Mouse (Mus musculus) adrenal gland, postnatal 10 days (tissue): ENCODE data around the gene Rpl29. TPM values are rescaled to one million over a fixed set of nuclear protein-coding genes. Genes with fewer than 3 reads are reported as not detected.

Experiments
- DNase-seq: peaks from one replicate; pipeline ENCODE4 v3.0.0; 2021; ENCODE audit warnings: mixed read lengths
- total RNA-seq, 2 experiments: library from RNA; stranded (reverse); gene quantifications; 2 replicates each; pipeline ENCODE4 v1.2.3; 2021

The Rpl29 gene
- total RNA-seq, 2 experiments from 2014 or later, result 485 to 490 TPM

DNA sequence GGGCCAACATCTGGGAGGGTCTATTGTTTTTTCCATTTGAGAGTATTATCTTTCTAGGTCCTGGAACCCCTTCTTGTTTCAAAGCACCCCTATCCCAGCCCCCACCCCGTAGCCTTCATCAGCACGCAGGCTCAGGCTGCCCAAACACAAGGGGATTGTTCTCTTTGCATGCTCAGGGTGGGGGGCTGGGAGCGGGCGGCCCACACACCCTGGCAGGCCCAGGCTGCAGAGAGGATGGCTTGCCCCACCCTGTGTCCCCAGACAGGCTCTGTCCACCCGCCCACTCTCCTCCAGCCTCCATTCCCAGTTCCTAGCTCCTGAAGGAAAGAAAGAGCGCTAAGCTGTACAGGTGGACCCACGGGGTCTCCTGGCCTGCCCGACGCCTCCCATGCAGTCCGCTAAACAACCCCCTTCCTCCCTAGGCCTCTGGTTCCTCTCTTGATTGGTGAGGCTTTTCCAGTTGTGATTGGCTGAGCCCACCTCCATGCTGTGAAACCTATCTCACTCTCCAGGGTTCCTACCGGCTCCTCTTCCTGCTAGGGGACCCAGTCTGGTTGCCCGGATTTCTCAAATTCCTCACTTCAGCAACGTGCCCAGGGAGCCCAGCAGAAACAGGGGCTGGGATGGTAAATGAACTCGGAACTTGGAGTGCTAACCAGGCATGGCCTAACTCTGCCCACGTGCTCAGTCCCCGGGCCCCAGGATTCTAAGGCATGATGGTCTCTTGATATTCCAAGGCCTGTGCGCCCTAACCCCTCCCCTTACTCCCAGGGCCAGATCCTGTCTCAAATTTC is 25.8 kb downstream of the Rpl29 start:
- no peak for DNase-seq

DNA sequence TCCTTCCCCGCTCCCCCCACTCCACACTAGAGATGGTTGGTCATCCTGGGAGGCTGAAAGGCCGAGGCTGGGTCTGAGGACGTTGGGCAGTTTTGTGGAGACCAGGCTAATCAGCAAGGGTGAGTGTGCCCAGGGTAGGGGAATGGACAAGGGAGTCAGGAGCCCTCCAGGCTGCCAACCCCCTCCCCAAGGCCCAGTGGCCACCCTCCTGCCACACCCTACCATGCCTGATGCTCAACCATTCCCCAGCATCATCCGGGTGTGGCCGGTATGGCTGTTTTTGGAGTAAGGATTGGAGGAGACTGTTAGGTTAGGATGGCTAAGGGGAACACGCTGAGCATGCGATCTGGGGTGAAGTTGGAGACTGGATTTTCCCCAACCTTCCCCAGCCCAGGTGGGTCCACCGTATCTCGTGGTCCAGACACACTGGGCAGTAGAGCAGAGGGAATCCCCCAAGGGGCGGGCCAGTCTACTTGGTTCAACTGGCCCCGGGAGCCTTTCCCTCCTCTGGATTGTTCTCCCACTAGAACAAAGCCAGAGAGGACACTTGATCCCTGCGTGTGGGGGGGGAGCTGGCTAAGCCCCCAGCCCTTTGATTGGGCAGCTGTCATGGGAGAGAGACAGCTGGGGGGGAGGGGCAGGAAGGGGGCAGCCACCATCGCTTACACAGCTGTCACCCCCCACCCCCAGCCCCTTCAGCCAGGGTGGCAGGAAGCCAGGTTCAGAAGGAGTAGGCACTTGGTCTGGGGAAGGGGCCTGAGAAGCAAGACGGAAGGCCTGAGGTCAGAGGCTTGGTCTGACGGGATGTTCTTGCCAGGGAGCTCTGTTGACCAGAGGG is 27.3 kb downstream of the Rpl29 start:
- DNase-seq, result no peak

DNA sequence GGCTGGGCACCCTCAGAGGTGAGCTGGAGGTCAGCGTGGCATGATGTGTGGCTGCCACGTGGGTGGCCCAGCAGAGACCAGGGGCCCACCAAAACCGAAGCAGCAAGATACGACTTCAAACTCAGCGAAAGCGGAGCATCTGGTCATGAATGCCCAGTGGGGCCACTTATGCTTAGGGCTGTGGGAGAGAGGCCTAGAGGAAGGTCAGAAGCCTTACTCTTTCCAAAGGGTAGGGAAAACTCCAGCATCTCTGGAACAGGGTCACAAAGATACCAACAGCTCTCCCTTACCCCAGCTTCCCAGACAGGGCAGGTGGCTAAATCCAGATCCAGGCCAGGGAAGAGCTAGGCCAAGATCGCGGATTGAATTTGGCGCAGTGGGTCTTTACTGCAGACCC is 27.9 kb downstream of the Rpl29 start:
- no peak for DNase-seq

DNA sequence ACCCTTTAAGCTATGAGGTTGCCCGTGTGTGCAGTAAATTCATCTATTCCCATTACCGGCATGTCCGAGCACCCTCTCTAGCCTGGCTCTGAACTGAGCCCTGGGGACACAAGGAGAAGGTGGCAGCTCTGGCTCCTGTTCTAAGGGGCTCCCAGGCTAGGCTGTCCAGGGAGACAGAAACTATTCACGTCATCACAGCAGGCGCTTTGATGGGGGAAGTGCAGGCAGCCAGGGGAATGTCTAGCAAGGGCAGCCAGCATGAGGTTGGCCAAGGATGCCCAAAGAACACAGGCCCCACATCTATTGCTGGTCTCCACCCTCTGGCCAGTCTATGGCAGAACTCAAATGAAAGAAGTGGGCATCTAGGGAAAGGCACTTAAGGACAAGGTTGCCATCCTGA is 28.7 kb downstream of the Rpl29 start:
- no peak for DNase-seq

DNA sequence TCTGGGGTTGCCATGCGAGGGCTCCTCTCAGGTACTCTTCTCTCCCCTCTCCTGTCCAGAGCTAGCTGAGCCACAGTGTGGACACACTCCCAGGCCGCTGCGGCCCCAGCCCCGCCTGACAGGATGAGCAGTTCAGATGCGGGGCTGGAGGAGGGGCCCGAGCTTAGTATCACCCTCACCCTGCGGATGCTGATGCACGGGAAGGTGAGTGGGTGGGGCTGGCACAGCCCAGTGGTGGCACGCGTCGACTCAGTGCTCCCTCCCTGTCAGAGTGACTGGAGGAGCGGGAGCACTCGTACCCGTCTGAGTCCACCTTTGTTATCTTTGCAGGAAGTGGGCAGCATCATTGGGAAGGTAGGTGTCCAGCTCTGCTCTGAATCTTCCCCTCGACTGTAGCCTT is 30.7 kb downstream of the Rpl29 start:
- no peak for DNase-seq

DNA sequence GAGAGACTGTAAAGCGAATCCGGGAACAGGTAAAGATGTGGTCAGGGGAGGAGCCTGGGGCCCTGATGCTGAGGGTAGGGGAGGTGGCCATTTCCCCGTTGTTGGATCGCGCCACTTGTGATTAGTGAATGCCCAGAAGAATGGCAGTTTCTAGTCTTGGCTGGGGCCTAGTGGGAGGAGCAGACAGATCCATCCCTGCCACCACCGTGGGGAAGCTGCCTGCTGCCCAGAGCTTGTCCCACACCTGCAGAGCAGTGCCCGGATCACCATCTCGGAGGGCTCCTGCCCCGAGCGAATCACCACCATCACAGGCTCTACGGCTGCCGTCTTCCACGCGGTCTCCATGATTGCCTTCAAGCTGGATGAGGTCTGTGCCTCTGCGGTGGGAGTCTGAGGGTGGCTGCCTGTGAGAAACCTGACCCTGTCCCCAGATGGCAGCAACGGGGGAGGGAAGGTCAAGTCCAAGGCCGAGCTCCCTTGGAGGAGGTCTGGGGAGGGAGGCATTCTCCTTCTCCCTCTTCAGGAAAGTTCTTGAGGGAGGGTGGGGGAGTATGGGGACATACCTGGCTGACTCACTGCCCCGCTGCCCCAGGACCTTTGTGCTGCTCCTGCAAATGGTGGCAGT is 31.3 kb downstream of the Rpl29 start:
- no peak for DNase-seq

DNA sequence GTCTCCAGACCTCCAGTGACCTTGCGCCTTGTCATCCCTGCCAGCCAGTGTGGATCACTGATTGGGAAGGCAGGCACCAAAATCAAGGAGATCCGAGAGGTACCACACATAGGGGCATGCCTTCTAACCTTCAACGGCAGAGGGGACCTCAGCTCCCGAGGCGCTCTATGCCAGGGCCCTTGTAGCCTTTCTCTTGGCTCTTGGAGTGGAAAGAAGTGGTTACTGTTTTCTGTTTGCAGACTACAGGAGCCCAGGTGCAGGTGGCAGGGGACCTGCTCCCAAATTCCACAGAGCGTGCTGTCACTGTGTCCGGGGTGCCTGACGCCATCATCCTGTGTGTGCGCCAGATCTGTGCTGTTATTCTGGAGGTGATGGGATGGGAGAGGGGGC is 31.8 kb downstream of the Rpl29 start:
- no peak for DNase-seq

DNA sequence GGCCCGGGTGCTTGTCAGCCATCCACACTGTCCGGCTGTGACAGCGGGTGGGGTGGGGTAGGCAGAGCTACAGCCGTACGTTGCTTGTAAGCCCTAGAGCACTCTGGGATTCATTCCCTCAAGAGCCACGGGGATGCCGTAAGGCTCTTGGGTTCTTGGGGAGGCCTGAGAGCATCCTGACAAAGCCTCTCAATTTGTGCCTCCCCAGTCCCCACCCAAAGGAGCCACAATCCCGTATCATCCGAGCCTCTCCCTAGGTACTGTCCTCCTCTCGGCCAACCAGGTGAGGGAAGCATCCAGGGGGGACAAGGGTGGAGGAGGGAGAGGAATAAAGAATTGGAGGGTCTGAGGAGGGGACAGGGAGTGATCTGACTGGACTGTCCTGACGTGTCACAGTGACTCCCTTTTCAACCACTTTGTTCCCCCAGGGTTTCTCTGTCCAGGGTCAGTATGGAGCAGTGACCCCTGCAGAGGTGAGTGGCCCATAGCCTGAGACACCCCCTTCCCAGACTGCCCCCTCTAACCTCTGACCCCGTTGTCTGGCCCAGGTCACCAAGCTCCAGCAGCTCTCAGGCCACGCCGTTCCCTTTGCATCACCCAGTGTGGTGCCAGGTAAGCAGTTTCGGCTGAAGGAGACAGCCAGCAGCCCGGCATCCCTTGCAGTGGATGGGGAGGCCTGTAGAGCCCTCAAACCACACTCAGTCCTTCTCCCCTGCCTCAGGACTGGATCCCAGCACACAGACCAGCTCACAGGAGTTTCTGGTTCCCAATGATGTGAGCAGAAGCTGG is 32.6 kb downstream of the Rpl29 start:
- no peak for DNase-seq

DNA sequence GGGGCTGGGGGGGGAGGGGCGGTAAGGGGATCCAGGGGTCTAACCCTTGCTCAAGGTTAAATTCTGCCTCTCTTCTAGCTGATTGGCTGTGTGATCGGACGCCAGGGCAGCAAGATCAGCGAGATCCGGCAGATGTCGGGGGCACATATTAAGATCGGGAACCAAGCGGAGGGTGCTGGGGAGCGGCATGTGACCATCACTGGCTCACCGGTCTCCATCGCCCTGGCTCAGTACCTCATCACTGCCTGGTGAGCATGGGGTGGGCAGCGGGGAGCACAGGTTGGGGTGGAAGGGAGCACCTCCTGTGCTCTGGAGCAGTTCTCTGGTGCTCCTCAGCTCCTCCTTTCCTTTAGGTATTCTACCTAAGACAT is 33.2 kb downstream of the Rpl29 start:
- DNase-seq, result no peak

DNA sequence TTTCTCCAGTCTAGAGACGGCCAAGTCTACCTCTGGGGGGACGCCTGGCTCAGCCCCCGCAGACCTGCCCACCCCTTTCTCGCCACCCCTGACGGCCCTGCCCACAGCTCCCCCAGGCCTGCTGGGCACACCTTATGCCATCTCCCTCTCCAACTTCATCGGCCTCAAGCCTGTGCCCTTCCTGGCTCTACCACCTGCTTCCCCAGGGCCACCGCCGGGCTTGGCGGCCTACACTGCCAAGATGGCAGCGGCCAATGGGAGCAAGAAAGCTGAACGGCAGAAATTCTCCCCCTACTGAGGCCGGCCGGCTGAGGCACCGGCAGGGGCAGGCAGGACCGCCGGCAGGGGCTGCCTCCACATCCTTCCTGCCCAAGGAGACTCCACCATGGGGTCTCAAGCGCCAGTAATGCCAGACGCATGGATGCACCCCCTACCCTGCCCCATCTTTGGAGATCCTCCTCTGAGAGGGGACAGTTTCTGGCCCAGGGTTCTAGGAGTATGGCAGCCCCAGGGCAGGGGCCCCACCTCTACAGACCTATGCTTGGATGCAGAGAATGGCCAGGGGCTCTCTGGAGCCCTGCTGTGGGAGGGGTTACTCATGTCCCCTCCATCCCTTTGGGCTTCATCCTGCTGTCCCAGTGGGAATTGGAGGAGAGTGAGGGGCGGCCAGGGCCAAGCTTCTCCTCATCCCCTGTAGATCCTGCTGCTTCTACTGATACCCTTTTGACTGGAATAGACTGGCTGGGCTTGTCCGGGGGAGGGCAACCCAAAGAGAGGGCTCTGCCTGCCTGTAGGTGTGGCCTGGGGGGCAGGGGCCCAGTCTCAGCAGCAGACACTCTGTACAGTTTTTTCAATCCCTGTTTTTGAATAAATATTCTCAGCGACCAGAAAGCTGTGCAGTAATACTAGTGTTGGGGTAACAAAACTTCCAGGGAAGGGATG is 34.1 kb downstream of the Rpl29 start:
- no peak for DNase-seq

DNA sequence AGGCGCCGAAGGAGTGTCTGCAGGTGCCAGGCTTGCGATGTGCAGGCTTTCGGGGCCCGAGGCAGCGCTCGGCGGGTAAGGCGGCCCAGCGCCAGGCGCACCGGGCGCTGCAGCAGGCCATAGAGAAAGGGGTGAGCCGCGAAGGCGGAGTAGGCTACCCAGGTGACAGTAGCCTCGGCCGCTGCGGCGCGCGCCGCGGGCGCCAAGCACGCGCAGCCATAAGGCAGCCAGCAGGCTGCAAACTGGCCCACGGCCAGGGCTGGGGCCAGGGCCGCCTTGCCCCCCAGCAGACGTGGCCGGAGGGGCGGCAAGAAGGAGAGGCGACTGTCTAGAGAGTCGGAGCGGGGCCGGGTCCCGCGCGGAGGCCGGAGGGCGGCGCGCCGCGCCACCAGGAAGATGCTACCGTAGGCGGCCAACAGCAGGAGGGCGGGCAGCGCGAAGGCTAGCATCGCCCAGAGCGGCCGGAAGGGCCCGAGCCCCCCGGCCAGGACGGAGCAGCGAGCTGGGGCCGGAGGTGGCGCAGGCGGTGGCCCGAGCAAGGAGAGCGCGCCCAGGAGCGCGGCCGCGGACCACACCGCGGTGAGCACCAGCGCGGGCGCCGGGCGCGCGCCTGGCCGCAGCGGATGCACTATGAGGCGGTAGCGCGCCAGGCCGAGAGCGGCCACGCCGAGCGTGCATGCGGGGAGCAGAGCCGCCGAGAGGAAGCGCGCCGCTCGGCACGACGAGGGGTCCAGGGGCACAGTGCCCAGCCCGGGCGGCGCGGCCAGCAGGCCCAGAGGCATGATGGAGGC is 35.7 kb downstream of the Rpl29 start:
- peak; percentile 71 for DNase-seq

DNA sequence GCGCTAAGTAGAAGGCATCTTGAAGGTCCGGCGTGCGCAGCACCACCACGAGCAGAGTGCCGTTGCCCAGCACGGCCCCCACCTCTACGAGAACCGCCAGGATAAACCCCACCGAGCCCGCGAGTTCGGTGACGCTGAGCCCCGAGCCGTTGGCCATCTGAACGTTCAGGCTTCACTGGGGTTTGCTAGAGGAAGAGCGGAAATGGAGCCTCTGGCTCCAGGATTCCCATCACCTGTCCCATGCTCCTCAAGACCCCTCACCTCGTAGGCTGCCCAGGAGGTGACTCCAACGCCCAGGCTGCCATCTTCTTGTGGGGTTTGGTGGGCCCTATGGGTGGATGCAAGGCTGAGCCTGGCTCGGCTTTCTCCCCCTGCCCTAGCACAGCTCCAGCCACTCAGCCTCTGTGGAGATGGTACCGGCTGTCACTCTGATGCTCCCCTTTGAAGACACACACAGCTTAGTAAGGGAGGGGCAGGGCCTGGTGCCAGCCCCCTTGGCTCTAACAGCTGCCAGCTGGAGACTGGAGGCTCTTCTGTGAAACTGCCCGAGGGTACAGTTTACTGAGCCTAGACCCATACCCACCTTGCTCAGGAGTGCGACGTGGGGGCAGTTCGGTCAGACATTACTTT is 36.4 kb downstream of the Rpl29 start, which contains the start of gene Gpr62:
Gpr62 (minus strand) TSS at position 368 of the 630 bp plus-strand sequence.
- DNase-seq, result peak; percentile 43

DNA sequence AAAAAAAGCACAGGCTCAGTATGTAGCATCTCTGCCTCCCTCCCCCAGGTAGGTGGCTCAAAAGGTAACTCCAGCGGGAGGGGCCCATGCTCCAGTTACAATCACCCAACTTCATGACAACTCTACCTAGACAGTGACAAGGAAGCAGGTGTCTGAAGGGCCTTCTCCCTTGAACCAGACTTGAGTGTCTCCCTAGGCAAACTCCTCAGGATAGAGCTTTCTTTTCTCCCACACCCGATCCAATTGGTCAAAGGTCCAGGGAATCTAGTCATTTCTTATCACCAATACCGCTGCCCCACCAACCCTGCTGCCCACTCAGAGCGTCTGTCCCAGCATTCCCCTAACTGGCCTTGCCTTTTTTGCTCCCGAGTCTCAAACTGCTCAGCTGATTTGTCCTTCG is 37.5 kb downstream of the Rpl29 start:
- no peak for DNase-seq

DNA sequence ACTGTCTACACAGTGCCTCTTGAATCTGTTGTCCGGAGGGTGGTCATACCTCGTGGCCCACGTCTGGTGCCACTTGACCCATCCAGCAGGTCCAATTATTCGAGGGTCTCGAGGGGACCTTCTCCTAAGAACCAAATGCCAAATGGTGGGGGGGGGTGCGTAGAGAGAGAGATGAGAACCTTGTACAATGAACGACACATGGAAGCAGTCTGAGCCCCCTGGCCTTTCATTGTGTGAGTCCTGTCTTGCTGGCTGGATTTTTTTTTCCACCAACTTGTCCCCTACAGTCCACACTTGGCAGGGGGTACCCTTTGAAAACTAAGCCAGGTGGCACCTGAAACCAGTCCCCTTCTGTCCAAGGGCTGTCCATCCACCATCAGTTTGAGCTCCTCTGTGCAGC is 38.5 kb downstream of the Rpl29 start:
- no peak for DNase-seq

DNA sequence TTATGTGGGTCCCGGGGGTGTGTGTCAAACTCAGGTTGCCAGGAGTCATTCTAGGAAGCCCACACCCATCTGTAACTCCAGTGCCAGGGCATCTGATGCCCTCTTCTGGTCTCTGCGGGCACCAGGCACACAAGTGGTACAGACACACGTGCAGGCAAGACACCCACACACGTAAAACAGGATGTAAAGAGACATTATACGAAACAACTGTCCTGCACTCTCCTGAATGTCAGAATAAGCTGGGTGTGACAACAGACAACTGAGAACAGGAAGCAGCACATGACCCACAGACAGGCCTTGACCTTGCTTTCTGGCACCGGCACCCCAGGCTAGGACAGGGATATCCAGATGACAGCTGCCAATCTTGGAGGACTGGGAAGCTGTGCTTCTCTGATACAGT is 40.1 kb downstream of the Rpl29 start:
- DNase-seq, result no peak

DNA sequence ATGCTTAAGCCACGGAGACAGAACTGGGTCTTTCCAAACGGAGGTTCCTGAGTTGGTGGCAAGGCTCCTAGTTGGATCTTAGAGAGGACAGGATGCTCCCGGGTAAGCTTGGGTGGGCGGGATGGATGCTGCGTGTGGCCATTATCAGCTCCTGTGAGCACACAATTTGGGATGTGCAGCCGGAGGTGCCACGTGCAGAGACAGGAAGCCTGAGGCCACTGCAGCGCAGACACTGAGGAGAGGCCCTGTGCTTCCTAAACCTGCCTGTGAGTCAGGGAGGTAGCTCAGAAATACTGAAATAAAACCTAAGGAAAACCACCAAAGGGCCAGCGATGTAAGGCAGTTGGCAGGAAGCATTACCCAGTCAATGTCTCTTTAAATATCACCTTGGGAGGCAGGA is 40.5 kb downstream of the Rpl29 start:
- no peak for DNase-seq

DNA sequence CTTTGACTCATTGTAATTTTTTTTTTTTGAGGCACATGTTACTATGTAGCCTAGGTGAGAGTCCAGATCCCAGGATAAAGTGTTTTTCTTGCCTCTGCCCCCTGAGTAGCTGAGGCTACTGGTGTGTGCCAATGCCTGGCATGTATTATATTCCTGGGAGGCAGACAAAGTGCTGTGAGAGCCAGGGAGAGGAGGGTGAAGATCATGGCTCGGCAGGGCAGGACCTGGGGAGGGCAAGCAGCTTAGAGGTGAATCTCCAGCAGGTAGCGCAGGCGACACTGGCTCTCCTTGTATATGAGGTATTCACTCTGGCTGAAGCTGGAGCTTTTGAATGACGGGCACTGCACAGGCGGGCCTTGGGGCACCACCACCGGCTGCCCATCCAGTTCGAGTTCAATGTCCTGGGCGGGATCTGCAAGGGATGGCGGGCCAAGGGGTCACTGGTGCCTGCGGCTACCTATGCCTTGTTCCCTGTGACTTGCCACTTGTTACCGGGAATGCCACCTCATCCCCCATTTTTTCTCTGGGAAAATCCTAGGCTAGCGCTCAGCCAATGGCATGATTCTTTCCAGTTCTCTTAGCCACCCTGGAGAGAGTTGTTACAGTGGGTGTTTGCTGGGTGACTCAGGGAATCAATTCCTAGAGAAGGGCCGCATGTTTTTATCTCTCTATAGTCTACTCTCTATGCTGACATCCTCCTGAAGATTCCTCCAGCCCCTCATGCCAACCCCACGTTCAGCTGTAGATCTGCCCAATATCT is 41.9 kb downstream of the Rpl29 start:
- DNase-seq, result no peak

DNA sequence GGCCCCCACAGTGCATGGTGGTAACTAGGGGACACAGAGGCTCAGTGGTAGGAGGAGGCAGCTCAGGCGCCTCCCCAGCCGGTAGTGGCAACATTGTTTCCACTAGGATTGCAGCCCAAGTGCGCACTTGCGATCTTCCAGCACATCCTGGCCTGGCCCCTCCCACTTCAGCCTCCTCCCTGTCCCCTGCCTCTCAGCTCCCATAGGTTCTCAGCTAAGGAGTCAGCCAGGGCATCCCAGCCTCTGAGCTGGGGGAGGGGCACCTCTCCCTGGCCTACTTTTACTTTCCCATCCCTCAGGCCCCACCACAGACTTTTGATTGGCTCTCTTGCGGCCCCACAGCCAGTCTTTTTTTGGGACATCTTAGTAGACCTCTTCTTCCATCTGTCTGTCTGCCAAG is 42.6 kb downstream of the Rpl29 start:
- DNase-seq, result peak; percentile 63

DNA sequence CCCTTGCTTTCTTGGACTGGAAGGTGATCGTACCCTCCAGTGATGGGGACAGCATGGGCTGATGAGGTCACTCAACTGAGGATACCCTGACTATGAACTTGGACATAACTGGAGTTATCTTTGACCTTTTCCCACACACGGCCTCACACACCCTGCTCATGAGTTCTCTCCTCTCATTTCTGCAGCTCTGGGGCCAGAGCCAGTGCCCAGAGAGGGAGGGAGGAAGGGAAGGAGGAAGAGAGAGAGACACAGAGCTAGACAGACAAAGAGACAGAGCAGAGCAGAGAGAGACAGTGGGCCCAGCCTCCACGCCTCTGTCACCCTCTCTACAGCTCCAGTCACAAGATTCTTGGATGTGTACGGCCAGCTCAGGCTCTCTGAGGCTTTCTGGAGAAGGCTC is 43.1 kb downstream of the Rpl29 start:
- DNase-seq, result no peak
